Mouse (Mus musculus) forebrain, embryonic 13.5 days (tissue): Measurements from ENCODE around the gene Ldlr. TPM values are rescaled to one million over a fixed set of nuclear protein-coding genes. Genes with fewer than 3 reads are reported as not detected.

Experiments
- ATAC-seq: fragments of 200-750 bp; cut with Nextera tagmentation; 2 replicates; pipeline ENCODE4 v1.8.0; 2017
- H3K27ac ChIP-seq: fragments of 300-500 bp; sonication (generic); 2 replicates; pipeline ENCODE4 v1.5.1; 2015; ENCODE audit warnings: inconsistent platforms, mild to moderate bottlenecking, moderate library complexity
- H3K27me3 ChIP-seq: fragments of 300-500 bp; sonication (generic); 2 replicates; pipeline ENCODE4 v1.6.1; 2015; ENCODE audit warnings: mild to moderate bottlenecking, inconsistent platforms
- H3K36me3 ChIP-seq: fragments of 300-500 bp; sonication (generic); 2 replicates; pipeline ENCODE4 v1.6.1; 2015; ENCODE audit warnings: mild to moderate bottlenecking, inconsistent platforms; ENCODE audit not compliant: poor library complexity, severe bottlenecking
- H3K4me1 ChIP-seq: fragments of 300-500 bp; sonication (generic); 2 replicates; pipeline ENCODE4 v1.6.1; 2015; ENCODE audit warnings: inconsistent platforms
- H3K4me2 ChIP-seq: fragments of 300-500 bp; sonication (generic); 2 replicates; pipeline ENCODE4 v1.6.1; 2015; ENCODE audit warnings: inconsistent platforms, mild to moderate bottlenecking, moderate library complexity
- H3K4me3 ChIP-seq: fragments of 300-500 bp; sonication (generic); 2 replicates; pipeline ENCODE4 v1.5.1; 2015; ENCODE audit warnings: mild to moderate bottlenecking, inconsistent platforms
- H3K9ac ChIP-seq: fragments of 300-500 bp; sonication (generic); 2 replicates; pipeline ENCODE4 v1.6.1; 2015; ENCODE audit warnings: mild to moderate bottlenecking, inconsistent platforms
- H3K9me3 ChIP-seq: fragments of 300-500 bp; sonication (generic); replicated peaks from 2 replicates; pipeline ENCODE4 v1.6.1; 2016; ENCODE audit warnings: inconsistent platforms
- WGBS: fragments of 180-500 bp; shearing (Covaris S2); methylation state at CpG from one replicate; pipeline ENCODE4 v1.1.7; 2015; 5-methylcytosine and 5-hydroxymethylcytosine counted together
- polyA plus RNA-seq: library from polyadenylated mRNA; unstranded; fragments of >200 nt; fragmentation: Nextera tagmentation; extraction: Ambion mirVana; gene quantifications from 2 replicates; pipeline ENCODE4 v1.2.1, GENCODE M21; 2015

The Ldlr gene
- polyA plus RNA-seq, 1 experiment from 2014 or later, result 21.2 TPM

DNA sequence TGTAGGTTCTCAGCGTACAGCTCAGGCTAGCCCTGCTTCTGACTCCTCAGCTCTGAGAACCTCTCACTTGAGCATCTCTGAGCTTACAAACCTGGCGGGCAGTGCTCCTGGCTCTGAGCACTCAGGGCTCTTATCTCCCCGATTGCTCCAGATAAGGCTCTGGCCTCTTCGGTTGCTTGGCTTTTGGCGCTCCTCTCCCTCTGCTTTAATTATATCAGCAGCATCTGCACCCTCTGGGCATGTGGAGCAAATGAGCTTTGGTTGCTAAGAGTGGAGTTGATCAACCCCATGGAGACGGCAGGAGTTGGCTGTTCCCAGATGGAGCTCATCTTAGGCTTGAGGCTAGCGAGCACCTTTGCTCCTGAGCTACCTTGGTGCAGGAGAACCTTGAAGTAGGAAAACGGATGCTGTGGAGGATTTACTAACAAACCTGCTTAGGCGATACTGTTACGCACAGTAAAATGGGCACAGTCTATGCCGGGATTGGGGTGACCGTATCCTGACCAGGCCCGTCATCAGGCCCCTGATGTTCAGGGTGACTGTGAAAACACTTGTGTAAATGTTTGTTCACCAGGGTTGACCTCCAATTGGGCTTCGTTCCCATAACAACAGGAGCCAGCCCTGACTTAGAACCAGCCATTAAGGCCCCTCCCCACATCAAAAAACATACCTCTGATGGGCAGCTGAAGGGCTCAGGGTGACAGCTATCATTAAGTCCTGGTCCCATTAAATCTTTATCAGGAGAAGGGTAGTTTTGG lies 3.1 kb downstream of the Ldlr start:
- peaks cover 34% of the 10 kb centered on the region for H3K36me3 ChIP-seq
- H3K27me3 ChIP-seq, result no peaks in the 10 kb centered on the region
- no peak overlapping the region for H3K4me3 ChIP-seq
- peak overlapping the region; percentile 28; the same call in 1 of the 2 replicates for H3K9ac ChIP-seq
- no peaks in the 10 kb centered on the region for H3K9me3 ChIP-seq
- WGBS, result 85% methylated on average over 14 of the region's 14 CpGs
- 0 out of 2 replicates have a peak overlapping the region, but pooled peaks have one; percentile 38 for H3K27ac ChIP-seq
- peaks cover 31% of the 10 kb centered on the region for H3K4me1 ChIP-seq
- ATAC-seq, result no peak
- H3K4me2 ChIP-seq, result peak overlapping the region; percentile 80

DNA sequence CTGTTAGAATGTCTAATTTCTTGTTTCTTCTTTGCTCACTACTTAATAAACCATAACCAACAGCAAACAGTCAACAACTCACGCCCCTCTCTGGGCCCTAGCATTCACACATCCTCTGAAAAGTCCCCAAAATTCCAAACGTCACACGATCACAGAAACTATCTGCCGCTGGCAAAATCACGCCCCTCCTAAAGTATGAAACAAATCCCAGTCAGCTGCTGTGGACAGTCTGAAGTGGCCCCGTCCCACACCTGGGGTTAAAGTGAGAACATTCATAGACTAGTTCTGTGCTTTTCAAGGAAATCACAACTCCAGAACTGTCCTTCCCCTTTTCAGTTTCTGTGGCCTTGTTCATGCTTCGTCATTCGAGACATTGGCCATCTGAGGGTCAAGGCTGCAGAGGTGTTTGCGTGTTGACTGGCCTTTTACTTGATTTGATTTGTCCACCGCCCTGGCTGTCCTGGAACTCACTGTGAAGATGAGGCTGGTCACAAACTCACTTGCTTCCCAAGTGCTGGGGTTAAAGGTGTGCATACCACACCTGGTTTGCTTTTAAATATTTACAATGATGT lies 5.1 kb downstream of the Ldlr start:
- no peaks in the 10 kb centered on the region for H3K9me3 ChIP-seq
- WGBS, result 93% methylated on average over 10 of the region's 10 CpGs
- no peaks in the 10 kb centered on the region for H3K27me3 ChIP-seq
- no peak overlapping the region for H3K4me2 ChIP-seq
- H3K4me1 ChIP-seq, result peaks cover 25% of the 10 kb centered on the region
- ATAC-seq, result no peak
- no peak overlapping the region for H3K9ac ChIP-seq
- H3K4me3 ChIP-seq, result no peak overlapping the region
- no peak overlapping the region for H3K27ac ChIP-seq
- peaks cover 54% of the 10 kb centered on the region for H3K36me3 ChIP-seq

DNA sequence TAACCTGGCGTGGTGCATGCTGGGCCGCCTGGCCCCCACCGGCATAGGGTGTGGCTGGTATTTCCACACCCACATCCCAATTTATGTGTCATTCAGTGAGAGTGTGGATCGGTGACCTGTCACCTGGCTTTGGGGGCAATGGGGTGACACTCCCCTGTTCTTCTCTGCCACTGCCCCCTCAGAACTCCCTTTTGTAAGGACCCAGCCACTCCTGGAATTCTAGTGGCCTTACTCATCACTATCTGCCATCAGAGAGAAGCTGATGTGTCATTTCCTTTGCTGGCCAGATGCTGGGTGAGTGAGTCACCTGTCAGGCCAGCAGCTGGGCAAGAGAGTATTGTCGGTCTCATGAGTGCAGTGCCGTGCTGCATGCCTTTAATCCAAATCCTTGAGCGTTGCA lies 6.0 kb downstream of the Ldlr start:
- H3K4me2 ChIP-seq, result no peak overlapping the region
- H3K27me3 ChIP-seq, result no peaks in the 10 kb centered on the region
- no peak overlapping the region for H3K9ac ChIP-seq
- no peak overlapping the region for H3K4me3 ChIP-seq
- ATAC-seq, result no peak
- H3K27ac ChIP-seq, result no peak overlapping the region
- H3K36me3 ChIP-seq, result peaks cover 63% of the 10 kb centered on the region
- peaks cover 25% of the 10 kb centered on the region for H3K4me1 ChIP-seq
- no peaks in the 10 kb centered on the region for H3K9me3 ChIP-seq
- 91% methylated on average over 7 of the region's 7 CpGs for WGBS

DNA sequence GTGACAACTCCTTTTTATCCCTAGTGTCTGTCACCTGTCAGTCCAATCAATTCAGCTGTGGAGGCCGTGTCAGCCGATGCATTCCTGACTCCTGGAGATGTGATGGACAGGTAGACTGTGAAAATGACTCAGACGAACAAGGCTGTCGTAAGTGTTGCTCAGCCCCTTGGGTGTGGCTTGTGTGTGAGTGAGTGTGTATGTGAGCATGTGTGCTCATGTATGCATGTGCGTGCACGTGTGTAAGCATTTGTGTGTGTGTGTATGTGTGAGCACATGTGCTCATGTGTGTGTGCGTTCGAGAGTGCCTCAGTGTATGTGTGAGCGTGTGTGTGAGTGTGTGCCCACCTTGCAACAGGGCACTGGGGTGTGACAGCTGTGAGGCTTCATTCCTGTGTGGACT lies 9.0 kb downstream of the Ldlr start:
- no peaks in the 10 kb centered on the region for H3K27me3 ChIP-seq
- WGBS, result 92% methylated on average over 9 of the region's 9 CpGs
- no peak overlapping the region for H3K9ac ChIP-seq
- no peak for ATAC-seq
- peaks cover 84% of the 10 kb centered on the region for H3K36me3 ChIP-seq
- no peak overlapping the region for H3K4me2 ChIP-seq
- H3K4me3 ChIP-seq, result no peak overlapping the region
- H3K9me3 ChIP-seq, result no peaks in the 10 kb centered on the region
- no peak overlapping the region for H3K27ac ChIP-seq
- no peaks in the 10 kb centered on the region for H3K4me1 ChIP-seq

DNA sequence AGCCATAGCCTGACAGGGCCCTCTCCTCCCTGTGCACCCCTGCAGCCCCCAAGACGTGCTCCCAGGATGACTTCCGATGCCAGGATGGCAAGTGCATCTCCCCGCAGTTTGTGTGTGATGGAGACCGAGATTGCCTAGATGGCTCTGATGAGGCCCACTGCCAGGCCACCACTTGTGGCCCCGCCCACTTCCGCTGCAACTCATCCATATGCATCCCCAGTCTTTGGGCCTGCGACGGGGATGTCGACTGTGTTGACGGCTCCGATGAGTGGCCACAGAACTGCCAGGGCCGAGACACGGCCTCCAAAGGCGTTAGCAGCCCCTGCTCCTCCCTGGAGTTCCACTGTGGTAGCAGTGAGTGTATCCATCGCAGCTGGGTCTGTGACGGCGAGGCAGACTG lies 10.2 kb downstream of the Ldlr start:
- H3K4me1 ChIP-seq, result no peaks in the 10 kb centered on the region
- WGBS, result 88% methylated on average over 17 of the region's 17 CpGs
- H3K4me2 ChIP-seq, result no peak overlapping the region
- H3K27ac ChIP-seq, result no peak overlapping the region
- H3K9me3 ChIP-seq, result no peaks in the 10 kb centered on the region
- H3K27me3 ChIP-seq, result no peaks in the 10 kb centered on the region
- peaks cover 88% of the 10 kb centered on the region for H3K36me3 ChIP-seq
- H3K4me3 ChIP-seq, result no peak overlapping the region
- H3K9ac ChIP-seq, result no peak overlapping the region
- ATAC-seq, result no peak

DNA sequence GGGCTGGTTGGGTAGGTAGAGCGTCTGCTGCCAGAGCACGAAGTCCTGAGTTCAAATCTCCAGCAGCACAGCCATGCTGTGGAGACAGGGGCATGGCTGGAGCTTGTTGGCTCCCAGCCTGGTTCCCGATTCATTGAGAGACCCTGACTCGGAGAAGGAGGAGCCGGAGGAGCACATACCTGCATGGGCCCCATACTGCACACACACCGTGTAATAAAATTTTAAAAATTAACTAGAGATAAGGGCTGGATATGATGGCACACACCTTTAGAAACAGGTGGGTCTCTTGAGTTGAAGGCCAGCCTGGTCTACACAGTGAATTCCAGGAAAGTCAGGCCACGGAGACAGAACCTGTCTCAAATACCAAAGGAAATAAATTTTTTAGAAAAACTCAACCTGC lies 10.7 kb downstream of the Ldlr start:
- no peak for ATAC-seq
- WGBS, result 97% methylated on average over 7 of the region's 7 CpGs
- Histone ChIP-seq H3K4me2 (no peak overlapping the region), H3K27me3 (no peaks in the 10 kb centered on the region), H3K27ac (no peak overlapping the region), H3K4me3 (no peak overlapping the region), H3K9ac (no peak overlapping the region), H3K36me3 (peaks cover 93% of the 10 kb centered on the region), H3K4me1 (no peaks in the 10 kb centered on the region), H3K9me3 (no peaks in the 10 kb centered on the region)

DNA sequence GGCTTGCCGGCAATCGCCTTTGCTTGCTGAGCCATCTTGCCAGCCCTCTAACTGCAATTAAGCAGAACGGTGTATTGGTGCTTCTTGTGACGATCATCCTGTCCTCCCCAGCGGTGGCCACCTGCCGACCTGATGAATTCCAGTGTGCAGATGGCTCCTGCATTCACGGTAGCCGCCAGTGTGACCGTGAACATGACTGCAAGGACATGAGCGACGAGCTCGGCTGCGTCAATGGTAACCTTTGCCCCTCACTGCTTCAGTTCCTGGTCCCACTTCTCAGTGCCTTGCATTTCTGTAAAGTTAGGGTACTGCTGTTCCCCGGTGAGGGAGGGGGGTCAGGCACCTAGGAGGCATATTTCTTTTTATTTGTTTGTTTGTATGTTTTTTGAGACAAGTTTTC lies 11.8 kb downstream of the Ldlr start:
- Histone ChIP-seq H3K4me3 (no peak overlapping the region), H3K36me3 (peaks cover 96% of the 10 kb centered on the region), H3K4me2 (no peak overlapping the region), H3K9me3 (no peaks in the 10 kb centered on the region), H3K27me3 (no peaks in the 10 kb centered on the region), H3K4me1 (no peaks in the 10 kb centered on the region), H3K9ac (no peak overlapping the region), H3K27ac (no peak overlapping the region)
- ATAC-seq, result no peak
- WGBS, result 92% methylated on average over 14 of the region's 14 CpGs

DNA sequence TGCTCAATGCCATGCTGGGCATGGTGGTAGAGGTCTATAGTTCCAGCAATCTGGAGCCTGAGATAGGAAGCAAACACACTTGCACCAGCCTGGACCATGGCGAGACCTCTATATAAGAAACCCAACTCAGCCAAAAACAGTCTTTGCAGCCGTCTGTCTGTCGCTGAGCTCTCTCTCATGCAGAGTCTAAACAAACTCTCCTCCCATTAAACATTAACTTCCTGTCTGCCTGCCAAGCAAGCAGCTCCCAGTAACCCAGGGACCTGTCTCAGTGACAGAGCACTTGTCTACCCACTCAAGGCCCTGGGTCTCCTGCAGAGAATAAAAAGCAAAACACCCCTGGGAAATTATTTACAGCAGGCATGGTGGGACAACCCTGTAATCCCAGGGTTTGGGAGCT lies 13.3 kb downstream of the Ldlr start:
- H3K4me1 ChIP-seq, result no peaks in the 10 kb centered on the region
- H3K9me3 ChIP-seq, result no peaks in the 10 kb centered on the region
- no peak for ATAC-seq
- no peaks in the 10 kb centered on the region for H3K27me3 ChIP-seq
- H3K36me3 ChIP-seq, result peaks cover 93% of the 10 kb centered on the region
- no peak overlapping the region for H3K27ac ChIP-seq
- no peak overlapping the region for H3K4me3 ChIP-seq
- H3K4me2 ChIP-seq, result no peak overlapping the region
- no peak overlapping the region for H3K9ac ChIP-seq
- WGBS, result 88% methylated on average over 3 of the region's 3 CpGs

DNA sequence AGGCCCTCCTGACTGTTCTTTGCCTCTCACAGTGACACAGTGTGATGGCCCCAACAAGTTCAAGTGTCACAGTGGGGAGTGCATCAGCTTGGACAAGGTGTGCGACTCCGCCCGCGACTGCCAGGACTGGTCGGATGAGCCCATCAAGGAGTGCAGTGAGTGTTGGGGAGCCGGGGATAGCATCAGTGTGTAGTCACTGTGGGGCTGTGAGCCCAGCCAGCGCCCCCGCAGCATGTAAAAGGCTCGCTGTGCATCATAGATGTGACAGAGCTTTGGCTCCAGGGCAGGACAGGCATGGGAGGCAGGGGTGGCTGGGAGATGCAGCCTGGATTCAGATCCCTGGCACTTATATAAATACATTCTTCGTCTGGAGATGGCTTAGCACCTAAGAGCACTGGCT lies 13.9 kb downstream of the Ldlr start:
- H3K4me3 ChIP-seq, result no peak overlapping the region
- H3K27ac ChIP-seq, result no peak overlapping the region
- no peak overlapping the region for H3K9ac ChIP-seq
- H3K36me3 ChIP-seq, result peaks cover 93% of the 10 kb centered on the region
- no peaks in the 10 kb centered on the region for H3K27me3 ChIP-seq
- H3K4me2 ChIP-seq, result no peak overlapping the region
- H3K9me3 ChIP-seq, result no peaks in the 10 kb centered on the region
- H3K4me1 ChIP-seq, result no peaks in the 10 kb centered on the region
- 95% methylated on average over 10 of the region's 10 CpGs for WGBS
- ATAC-seq, result no peak

DNA sequence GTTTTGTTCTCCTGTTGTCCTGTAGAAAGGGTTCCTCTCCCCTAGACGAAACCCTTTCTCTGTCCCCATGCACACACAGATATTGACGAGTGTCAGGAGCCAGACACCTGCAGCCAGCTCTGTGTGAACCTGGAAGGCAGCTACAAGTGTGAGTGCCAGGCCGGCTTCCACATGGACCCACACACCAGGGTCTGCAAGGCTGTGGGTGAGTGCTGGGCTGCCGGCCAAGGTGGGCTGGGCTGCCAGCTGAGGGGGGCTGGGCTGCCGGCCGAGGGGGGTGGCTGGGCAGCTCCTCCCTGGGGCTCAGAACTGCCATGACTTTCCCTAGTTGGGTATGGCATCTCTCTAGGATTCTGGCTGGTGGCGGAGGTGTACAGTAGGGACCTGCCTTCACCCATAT lies 15.5 kb downstream of the Ldlr start:
- 0 out of 2 replicates have a peak, but pooled peaks have one; percentile 13 for ATAC-seq
- Histone ChIP-seq H3K9ac (no peak overlapping the region), H3K4me1 (no peaks in the 10 kb centered on the region), H3K4me2 (no peak overlapping the region), H3K27ac (no peak overlapping the region), H3K4me3 (no peak overlapping the region), H3K27me3 (no peaks in the 10 kb centered on the region), H3K9me3 (no peaks in the 10 kb centered on the region), H3K36me3 (peaks cover 89% of the 10 kb centered on the region)
- WGBS, result 75% methylated on average over 7 of the region's 7 CpGs

DNA sequence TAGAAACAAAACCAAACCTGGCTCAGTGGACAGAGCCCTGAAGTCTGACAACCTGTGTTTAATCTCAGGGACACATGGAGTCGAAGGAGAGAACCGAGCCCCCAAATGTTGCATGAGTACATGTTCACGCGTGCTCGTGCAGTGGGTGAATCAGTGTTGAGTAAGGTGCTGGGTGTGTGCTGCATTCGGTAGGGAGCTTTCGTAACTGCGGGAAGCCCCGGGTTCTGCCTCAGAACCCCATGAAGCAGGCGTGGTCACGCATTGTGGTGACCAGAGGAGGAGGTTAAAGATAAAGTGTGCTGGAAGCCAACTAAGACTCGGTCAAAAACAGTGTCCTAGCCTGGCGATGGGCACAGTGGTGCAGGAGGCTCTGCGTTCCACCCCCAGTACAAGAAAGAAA lies 17.1 kb downstream of the Ldlr start:
- no peaks in the 10 kb centered on the region for H3K4me1 ChIP-seq
- H3K9me3 ChIP-seq, result no peaks in the 10 kb centered on the region
- H3K27ac ChIP-seq, result no peak overlapping the region
- no peak overlapping the region for H3K4me3 ChIP-seq
- 98% methylated on average over 14 of the region's 14 CpGs for WGBS
- no peak for ATAC-seq
- peaks cover 89% of the 10 kb centered on the region for H3K36me3 ChIP-seq
- no peak overlapping the region for H3K9ac ChIP-seq
- no peaks in the 10 kb centered on the region for H3K27me3 ChIP-seq
- H3K4me2 ChIP-seq, result no peak overlapping the region

DNA sequence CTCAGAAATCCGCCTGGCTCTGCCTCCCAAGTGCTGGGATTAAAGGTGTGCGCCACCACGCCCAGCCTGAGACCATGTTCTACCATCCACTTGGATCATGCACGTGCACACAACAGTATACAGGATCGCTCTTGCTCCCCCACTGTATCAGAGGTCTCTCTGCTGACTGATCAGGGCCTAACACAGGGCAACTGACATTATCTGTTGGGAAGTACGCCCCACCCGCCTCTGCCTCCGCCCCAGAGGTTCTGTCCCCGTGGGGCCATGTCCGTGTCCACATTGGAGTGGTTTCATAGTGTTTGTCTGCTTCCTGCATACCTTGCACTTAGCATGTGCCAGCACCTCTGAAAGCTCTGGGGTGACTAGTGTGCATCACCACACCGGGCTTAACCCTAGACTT lies 18.2 kb downstream of the Ldlr start:
- H3K4me1 ChIP-seq, result no peaks in the 10 kb centered on the region
- H3K27me3 ChIP-seq, result no peaks in the 10 kb centered on the region
- no peaks in the 10 kb centered on the region for H3K9me3 ChIP-seq
- no peak overlapping the region for H3K9ac ChIP-seq
- no peak overlapping the region for H3K4me3 ChIP-seq
- H3K4me2 ChIP-seq, result no peak overlapping the region
- peaks cover 90% of the 10 kb centered on the region for H3K36me3 ChIP-seq
- H3K27ac ChIP-seq, result no peak overlapping the region
- 95% methylated on average over 11 of the region's 11 CpGs for WGBS
- no peak for ATAC-seq
